Mouse (Mus musculus): ENCODE measurements at regions not wholly inside any gene's neighbourhood (a gene's known extent, or its start where the extent isn't known, plus 50 kb on each side); places are given as distances from the start of the nearest gene placed in this dataset.

DNA sequence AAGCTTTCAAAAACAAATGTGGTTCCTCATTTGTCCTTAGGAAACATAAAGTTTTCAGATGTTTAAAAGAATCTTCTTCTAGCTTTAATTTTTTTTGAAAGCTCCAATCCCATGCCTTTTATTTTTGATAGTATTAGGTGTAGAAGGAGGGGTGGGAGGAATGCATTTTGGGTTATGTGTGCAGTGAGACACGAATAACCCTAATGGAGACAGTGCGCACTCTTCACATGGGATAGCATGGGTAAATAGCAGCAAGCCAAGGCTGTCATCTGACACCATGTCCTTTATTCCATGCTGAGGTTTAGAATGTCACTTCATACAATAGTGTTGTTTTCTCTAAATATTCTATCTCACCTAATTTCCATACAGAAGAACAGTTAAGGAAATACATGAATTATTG is 60.7 kb upstream of the Ifne start:
- DNase-seq (ENCODE audit: low spot score) = no peak

DNA sequence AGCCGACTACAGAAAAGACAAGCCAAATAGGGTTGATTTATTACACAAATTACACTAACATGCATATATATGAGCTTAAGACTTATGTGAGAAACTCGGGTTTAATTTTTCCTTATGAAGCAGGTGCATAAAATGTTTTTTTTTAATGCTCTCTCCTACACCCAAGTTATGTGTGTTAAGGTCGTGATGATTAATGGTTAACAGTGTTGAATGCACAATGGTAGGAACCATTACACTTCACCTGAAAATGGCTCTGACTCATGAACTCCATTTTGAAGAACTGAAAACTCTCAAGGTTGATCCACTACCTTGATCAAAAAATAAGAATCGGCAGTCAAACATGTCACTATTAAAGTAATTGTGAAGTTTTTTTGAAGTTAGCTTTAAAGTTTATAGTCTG is 59.4 kb upstream of the Ifne start:
- no peak for DNase-seq (ENCODE audit: low spot score)

DNA sequence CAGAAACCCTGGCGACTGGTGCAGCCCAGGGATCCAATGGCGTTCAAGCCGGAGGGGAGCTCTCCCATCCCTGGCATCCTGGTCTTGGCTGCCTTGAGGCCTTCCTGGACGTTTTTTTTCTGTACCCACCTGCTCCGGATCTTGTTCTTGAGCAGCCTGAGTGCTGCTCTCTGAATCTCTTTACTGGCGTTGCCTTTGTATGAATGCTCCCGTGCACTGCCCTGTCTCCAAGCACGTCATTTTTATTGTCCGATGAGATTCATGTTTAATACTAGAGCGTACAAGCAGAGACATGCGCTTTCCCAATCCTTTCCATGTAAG is 58.7 kb upstream of the Ifne start:
- DNase-seq (ENCODE audit: low spot score) = no peak

DNA sequence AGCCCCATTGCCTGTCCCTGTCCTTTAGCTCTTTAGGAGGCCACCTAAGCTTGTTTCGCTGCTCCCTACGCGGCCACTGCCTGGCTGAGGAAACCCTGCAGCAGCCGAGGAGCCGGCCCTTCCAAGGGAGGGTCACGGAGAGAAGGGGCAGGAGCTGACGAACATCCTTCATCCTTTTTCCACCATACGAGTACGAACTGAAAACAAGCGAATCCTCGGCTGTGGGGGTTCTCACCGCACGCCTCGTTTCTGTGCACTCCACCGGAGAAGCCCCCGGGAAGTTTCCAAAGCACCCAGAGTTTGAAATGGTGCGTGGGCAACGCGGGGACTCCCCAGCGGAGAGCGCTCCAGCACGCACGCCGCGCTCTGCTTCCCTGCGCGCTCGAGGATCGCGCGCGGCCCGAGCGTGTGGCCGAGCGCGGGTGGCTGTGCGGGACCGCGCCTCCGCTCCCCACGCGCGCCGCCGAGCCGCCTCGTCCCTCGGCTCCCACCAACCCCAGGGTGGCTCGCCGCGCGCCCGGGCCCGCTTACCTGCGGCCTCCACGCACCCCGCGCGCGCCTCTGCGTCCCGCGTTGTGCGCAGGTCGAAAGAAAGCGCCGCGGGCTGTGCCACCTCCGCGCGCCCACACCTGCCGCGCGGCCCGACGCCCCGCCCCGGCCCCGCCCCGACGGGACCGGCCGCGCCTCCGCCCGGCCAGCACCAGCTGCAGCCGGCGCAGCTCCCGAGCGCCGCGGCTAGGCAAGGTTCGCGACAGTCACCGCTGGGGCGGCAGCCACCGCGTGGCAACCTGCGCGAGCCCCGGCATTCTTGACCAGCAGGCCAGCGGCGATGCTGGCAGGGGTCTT is 58.1 kb upstream of the Ifne start:
- peak; percentile 74 for DNase-seq (ENCODE audit: low spot score)

DNA sequence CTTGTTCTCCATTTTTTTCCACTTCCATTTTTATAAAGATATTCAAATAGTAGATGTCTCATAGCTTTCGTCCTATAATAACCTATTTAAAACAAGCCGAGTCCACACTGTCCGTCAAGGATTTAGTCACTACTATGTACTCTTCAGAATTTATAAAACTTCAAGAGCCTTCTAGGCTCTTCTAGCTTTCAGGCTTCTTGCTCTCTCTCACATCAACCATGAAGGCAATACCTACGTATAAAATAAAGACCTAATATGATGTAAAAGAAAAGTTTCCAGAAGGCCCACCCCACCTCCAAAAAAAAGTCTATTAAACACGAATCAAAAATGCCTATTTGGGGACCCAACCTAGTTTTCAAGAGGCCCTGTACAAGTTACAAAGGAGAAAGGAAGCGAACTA is 57.0 kb upstream of the Ifne start:
- DNase-seq (ENCODE audit: low spot score) = no peak

DNA sequence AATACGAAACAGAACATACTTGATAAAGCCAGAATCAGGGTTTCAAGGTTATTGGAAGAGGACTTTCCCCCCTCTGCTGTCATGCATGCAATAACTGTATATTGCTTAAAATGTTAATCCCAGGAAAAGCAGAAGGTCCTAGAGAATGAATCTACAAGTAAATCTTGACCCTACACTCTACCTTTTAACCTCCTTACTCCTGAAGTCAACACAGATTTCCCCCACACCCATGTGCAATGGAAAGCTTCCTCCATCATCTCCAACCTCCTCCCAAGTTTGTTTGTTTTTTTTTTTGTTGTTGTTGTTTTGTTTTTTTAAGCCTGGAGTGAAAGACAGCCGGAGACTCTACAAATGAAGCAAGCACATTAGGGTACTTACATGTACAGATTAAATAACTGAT is 55.9 kb upstream of the Ifne start:
- DNase-seq (ENCODE audit: low spot score) = no peak

DNA sequence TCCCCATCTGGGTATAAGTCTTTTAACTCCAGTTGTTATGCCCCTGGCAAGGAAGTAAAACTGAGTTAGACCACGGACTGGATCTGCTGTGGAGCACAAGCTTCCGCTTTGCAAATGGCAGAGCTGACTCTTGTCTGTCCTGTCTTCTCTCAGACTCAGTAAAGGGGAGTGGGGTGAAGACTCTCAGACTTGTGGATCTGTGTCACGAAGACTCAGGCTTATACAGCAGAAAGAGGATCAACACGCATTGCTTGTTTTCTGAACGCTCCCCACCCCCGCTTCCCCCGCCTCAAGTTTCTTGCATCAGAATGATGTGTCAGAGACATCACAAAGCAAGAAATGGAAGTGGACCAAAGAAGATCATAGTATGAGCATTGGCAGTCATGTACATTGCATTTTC is 55.3 kb upstream of the Ifne start:
- no peak for DNase-seq (ENCODE audit: low spot score)

DNA sequence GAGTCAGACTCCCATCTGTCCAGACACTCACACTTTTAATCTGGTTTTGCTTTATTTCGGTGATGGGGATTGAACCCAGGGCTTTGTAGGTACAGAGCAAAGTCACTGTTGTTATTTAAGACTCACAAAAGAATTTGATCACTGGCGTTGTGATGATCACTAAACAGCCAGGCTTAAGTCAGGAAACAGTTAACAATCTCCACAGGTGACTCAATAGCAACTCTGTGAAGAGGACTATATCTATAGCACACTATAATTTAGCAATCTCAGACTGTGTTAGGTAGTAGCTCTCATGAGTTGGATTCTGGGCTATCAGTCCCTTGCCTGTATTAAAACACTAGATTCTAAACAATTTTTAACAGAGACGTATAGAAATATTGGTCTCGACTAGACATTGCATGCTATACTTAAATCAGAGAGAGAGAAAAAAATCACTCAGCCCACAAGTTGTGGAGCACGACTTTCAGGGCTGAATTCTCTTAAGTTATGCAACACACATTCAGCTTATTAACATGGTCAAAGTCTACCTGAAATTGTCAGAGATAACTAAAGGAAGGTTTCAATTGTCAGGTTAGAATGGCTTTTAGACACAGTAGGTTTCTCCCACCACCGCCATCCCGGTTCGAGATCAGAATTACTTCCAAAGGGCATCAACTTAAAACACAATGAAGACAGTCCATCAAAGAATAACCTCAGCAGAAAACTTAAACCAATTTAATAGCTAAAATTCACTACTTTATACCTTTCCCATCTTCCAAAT is 54.4 kb upstream of the Ifne start:
- no peak for DNase-seq (ENCODE audit: low spot score)

DNA sequence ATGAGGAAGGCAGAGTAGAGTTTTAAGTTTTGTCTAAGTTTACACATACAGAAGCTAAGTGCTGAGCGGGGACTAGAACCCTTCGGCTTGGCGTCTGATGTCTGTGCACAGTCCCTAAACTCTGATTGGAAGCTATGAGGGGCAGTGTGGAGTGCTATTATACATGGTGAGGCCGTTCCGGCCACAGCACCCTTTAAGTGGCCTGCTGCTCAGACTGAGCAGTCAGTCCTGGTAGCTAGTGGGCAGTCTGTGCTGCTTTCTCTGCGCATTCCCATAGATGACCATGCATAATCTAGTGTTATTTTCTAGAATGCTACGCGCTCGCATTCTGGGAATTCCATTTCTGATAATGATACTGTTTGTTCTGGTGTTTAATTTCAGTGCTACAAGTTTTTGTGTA is 51.2 kb upstream of the Ifne start:
- no peak for DNase-seq (ENCODE audit: low spot score)
